Mouse (Mus musculus): ENCODE measurements around the gene Tmem45a. TPM values are rescaled to one million over a fixed set of nuclear protein-coding genes. Genes with fewer than 3 reads are reported as not detected.

Tmem45a gene
- total RNA-seq, 1 experiment from 2014 or later = not detected

GRCm38 (mm10) chr16:56800469-56800868 lies 85.5 kb downstream of the Tmem45a start:
- ATAC-seq (replicated peaks; ENCODE audit: insufficient number of reproducible peaks, low FRiP score, low TSS enrichment, poor library complexity, severe bottlenecking) = no peak

GRCm38 (mm10) chr16:56799541-56800029 lies 86.4 kb downstream of the Tmem45a start:
- ATAC-seq (replicated peaks; ENCODE audit: insufficient number of reproducible peaks, low FRiP score, low TSS enrichment, poor library complexity, severe bottlenecking) = no peak

- ATAC-seq (replicated peaks; ENCODE audit: insufficient number of reproducible peaks, low FRiP score, low TSS enrichment, poor library complexity, severe bottlenecking) = no peak
These were observed 87.1 kb downstream of the Tmem45a start for GRCm38 (mm10) chr16:56798873-56799272.

DNA sequence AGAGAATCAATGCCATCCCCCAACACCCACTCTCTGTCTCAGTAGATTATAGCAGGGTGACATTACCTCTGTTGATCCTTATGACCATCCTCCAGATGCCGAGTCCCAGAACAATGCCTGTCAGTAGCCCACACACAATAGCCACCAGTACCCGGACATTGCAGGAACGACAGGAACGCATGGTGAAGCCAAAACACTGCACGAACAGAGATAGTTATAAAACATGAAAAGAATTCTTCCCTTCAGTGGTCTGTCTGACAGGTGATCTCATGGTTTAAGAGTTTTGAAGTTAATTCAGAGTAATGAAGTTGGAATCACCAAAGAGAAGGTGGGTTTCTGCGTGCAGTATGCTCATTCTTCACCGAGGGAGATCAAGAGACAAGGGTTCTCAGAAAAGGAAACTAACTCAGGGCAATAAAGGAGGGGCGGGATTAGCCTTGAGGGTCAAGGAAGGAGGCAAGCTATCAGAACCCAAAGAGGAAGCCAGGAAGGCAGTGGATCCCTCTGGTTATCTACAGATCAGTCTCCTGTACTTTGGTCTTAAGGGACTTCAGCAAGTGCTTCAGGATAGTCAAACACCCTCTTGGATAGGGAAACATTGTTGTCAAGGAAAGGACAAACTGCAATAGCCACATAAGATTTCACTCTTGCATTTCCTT lies 90.4 kb downstream of the Tmem45a start, which contains the start of gene Adgrg7:
Gene Adgrg7, minus strand, starts transcription at position 375 of the 659 bp plus-strand sequence.
- ATAC-seq (replicated peaks; ENCODE audit: insufficient number of reproducible peaks, low FRiP score, low TSS enrichment, poor library complexity, severe bottlenecking) = no peak

- ATAC-seq (replicated peaks; ENCODE audit: insufficient number of reproducible peaks, low FRiP score, low TSS enrichment, poor library complexity, severe bottlenecking) = no peak
These were observed 91.4 kb downstream of the Tmem45a start for GRCm38 (mm10) chr16:56794383-56795144.

DNA sequence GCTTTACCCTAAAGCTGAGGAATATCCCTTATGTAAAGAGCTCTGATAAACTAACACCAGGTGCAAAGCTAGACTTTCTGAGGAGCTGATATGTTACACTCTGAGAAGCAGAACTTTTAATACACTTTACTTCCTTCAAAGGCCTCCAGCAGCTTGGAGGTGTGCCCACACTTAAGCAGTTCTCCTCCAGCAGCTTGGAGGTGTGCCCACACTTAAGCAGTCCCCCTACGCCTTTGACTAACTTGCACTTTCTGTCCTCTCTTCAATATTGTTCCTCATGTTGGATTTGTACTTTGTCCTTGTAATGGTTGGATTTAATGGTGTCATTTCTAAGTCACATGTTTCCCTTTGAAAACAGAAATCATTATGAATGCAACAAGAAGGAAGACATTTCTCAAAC lies 92.2 kb downstream of the Tmem45a start:
- no peak for ATAC-seq (replicated peaks; ENCODE audit: insufficient number of reproducible peaks, low FRiP score, low TSS enrichment, poor library complexity, severe bottlenecking)

- no peak for ATAC-seq (replicated peaks; ENCODE audit: insufficient number of reproducible peaks, low FRiP score, low TSS enrichment, poor library complexity, severe bottlenecking)
These were observed 100.0 kb downstream of the Tmem45a start for GRCm38 (mm10) chr16:56785943-56786342.

GRCm38 (mm10) chr16:56771163-56772105 lies 114.5 kb downstream of the Tmem45a start:
- ATAC-seq (replicated peaks; ENCODE audit: insufficient number of reproducible peaks, low FRiP score, low TSS enrichment, poor library complexity, severe bottlenecking) = no peak

Other genes starting within 250 kb of the Tmem45a start
- 24.6 to 34.5 TPM (median 31.7 TPM) in 3 replicates for gene Tfg, start 168.7 kb downstream of the Tmem45a start, total RNA-seq (2017)
- gene Adgrg7, start 90.3 kb downstream of the Tmem45a start, total RNA-seq (2017) = 0.58 TPM in 1 of 3 replicates, not detected in the others
- gene Lnp1, start 41.9 kb upstream of the Tmem45a start, total RNA-seq (2017) = not detected in 3 replicates
- not detected in 3 replicates for gene Tmem45a2, start 185.2 kb upstream of the Tmem45a start, total RNA-seq (2017)
- gene Tomm70a, start 235.5 kb upstream of the Tmem45a start, total RNA-seq (2017) = 24.2 to 32.7 TPM (median 28.3 TPM) in 3 replicates

All from monocyte, adult 5-6 weeks (primary cell).